Mouse (Mus musculus) cerebellum, postnatal 10 days (tissue): Measurements from ENCODE around the gene Gpc4.

Experiments
- DNase-seq, 2 experiments: peaks; one replicate each; pipeline ENCODE4 v3.0.0; 2021; ENCODE audit warnings: mixed read lengths in 2 of 2

Gene Gpc4

DNA sequence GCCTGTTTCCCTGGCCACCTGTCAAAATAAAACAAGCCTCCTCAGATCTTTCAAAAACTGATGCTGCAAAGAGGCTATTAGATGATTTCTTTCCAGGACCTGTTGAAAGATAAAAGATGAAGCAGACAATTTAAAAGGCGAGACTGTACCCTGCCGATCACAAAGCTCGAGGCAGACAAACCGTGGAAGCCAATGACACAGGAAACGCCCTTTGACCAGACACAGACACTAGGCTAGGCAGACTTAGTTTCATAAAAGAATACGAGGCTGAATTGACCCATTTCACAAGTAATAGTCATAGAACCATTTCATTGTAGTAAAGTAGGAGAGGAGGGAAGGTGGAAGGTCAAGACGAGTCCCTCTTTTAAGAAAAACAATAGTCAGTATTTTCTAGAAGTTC, 20.6 kb downstream of the Gpc4 start:
- no peak for DNase-seq

DNA sequence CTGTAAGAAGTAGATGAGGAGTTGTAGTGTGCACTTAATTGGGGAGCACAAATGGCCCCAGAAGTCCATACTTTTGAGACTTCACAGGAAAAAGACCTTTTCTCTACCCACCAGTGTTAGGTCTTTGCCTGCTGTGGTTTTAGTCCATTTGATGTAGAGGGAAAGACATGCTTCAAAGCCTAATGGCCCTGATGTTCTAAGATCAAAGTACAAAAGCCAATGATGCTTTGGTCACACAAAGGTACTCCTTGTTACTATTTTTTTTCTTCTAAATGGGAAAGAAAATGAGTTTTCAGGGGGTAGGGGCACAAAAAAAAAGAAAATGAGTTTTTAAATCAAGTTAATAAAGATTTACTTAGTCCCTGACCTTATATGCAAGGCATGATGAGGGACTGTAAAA, 24.7 kb downstream of the Gpc4 start:
- no peak for DNase-seq

DNA sequence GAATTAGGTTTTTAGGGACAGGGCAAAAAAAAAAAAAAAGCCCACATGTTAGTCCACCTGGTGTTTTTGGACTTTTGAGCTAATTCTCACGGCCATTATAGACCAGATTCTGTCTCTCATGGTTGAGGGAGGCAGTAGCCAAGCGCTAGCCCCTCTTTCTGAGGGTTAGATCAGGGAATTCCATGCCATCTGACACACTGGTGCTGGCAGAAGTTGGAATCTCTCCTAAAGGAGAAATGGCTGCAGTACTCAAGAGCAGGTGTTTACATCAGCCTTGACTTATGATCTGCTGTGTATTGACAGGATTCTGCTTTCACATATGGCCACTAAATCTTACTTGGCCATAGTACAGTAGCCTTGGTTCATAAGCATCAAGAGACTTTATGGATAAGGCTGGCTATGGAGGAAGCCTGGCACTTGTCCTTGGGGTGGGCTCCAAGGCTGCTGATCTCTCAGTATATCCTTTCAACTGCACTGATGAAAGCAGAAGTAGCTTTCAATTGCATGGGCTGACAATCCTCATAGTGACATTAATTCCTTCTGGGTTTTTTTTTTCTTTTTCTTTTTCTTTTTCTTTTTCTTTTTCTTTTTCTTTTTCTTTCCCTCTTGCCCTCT, 26.5 kb downstream of the Gpc4 start:
- DNase-seq: peak; percentile 20 to 60

DNA sequence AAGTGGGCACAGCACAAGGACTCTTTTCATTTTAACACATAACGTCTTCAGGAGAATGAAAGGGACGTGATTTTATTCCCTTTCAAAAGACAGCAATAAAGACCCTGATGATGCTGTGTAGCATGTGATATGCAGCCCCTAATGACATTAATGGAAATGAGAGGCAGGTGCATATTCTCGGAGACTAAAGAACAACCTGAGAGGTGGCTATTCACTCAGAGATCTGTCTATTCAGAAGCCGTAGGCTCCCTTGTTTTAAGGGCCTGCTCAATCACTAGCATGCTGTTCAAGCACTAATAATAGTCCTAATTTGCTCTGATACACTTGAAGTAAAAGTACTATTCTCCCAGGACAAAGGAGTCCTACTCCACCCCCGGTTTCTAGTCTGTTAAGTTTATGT, 27.0 kb downstream of the Gpc4 start:
- no peak for DNase-seq

DNA sequence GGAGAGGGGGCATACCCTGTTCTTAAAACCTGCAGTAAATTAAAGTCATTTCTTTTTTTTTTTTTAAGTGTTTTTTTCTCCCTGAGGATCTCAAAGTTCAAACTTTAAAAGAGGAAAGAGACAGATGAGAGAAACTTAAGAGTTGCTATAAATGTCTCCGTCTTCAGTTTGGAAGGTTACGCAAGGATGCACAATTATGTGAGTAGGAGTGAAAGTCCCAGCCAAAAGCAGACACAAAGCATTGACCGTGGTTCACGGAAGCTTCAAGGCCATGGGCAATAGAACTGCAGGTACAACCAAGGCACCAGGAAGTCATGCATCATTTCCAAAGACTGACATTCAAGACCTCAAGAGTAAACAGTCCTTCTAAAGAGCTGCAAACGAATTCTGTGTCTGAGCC, 28.5 kb downstream of the Gpc4 start:
- no peak for DNase-seq

DNA sequence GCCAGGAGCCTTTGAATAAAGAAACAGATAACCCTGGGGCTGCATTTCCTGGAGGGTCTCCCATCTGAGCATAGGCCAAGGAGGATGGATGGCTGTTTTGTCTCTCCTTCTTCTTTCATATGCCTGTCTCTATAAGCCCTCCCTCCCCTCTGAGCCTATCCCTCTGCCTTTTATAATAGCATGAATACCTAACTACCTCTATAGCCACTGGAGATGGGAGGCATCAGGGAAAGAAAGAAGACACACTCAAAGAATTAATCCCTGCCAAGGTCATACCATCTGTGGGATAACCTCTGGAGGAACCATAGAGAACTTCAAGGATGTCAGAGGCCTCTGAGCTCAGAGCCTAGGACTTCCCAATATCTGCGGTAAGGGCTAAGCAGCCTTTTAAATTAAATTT, 35.4 kb downstream of the Gpc4 start:
- no peak for DNase-seq

DNA sequence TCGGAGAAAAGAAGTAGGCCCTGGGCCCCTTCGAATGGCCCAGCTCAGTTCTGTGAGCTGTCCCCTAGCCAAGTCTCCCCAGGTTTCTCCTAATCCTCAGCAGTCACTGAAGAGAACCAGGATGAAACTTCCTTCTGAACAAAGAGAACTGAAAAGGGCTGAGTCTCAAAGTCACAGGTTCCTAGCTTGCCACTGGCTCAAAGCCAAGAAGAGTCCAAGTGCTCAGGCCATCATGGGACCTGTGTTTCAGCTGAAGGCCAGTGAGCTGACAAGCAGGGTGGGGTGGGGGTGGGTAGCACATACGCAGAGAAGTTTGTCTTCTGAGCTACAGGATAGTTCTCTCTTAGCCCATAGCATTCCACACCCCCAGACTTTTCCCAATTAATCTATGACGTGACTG, 36.3 kb downstream of the Gpc4 start:
- DNase-seq: peak; percentile 11 to 23

DNA sequence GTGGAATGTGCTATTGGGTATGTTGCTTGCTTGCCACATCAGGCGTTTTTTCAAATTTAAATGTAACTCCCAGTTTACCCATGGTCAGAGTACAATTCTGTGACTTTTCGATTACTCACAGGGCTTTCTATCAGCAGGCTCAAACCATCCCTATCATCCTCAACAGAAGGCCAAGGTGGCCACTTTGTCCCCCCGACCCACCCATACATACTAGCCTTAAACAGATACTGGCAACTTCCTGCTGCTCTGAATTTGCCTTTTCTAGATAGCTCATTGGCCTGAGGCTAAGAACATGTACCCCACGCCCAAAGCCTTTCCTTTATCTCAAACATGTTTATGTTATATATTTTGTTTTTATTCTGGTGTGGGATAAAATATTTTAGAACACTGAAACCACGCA, 51.4 kb downstream of the Gpc4 start:
- DNase-seq: no peak

DNA sequence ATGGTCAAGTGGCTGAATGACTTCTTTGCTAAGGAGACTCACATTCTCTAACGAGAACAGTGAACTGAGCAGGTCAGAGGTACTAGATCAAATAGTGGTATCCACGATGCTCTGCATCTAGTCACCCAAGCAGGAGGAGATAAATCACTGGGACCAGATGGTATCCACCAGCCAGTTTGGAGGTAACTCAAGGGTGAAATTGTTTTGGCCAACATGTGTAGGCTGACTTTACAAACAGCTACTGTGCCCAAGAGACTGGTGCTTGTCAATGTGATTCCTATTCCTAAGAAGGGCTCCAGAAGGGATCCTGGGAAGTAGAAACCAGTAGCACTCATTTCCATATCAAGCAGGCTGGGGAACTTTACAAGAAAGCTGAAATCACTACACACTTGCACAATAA, 55.4 kb downstream of the Gpc4 start:
- peak; percentile 59 to 60 for DNase-seq

DNA sequence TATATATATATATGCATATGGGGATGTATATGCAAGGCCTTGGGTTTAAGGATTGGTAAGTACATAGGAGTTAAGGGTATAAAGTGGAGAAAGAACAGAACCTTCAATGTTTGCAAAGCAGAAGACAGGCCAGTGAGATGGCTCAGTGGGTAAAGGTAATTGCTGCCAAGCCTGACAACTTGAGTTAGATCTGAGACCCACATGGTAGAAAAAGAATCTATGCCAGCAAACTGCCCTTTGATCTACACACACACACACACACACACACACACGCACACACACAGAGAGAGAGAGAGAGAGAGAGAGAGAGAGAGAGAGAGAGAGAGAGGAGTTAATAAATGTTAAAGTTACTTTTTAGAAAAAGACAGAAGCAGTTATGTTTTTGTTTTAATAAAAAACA, 56.1 kb downstream of the Gpc4 start:
- peak; percentile 57 to 66 for DNase-seq

DNA sequence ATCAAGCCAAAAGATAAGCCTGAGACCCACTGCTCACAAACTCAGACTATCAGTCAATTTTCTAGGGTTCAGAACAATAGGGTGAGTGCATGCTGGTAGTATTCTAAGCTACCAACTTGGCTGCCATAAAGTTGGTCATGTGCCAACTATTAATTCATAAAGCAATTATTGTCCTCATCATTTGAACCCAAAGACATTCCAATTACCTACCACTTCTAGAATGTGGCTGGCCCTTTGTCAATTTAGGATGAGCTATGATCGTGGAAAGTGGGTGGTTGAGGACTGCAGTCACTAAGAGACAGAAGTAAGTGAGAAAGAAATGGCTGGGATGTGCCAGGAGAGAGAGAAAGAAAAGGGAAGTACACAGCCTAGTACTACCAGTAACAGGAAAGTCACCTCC, 61.3 kb downstream of the Gpc4 start:
- no peak for DNase-seq

DNA sequence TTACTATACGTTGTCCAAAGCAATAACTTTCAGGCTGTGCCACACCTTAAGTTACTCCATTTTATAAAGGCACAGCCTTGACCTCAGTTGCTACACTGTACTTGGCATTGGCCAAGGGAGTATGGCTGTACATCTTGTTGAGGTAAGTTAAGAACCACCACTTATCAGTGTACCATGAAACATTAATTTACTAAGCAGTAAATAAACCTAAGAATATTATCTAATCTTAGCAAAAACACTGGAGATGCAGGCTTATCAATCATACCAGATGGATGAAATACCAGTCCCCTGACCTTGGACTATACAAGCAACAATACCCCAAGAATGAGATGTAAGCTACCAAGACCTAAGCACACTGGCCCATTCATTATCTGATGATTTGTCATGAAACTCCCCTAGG, 63.1 kb downstream of the Gpc4 start:
- no peak for DNase-seq

DNA sequence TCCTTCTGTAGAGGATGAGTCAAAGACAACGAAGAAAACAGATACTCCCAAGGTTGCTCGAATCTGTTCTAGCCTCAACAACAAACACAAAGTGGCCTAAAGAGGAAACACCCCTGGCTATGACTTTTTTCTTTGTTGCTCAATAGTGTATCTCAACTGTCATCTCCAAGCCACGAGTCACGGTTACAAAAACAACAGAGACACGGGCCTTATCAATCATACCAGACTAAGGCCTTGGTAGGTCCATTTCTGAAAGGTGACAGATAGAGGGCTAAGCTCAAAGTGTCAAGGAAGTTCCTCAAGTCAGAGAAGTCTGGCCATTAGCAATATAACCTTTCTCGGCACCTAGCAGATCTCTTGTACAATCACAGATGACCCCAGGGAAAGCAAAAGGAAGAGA, 63.6 kb downstream of the Gpc4 start:
- DNase-seq: no peak

DNA sequence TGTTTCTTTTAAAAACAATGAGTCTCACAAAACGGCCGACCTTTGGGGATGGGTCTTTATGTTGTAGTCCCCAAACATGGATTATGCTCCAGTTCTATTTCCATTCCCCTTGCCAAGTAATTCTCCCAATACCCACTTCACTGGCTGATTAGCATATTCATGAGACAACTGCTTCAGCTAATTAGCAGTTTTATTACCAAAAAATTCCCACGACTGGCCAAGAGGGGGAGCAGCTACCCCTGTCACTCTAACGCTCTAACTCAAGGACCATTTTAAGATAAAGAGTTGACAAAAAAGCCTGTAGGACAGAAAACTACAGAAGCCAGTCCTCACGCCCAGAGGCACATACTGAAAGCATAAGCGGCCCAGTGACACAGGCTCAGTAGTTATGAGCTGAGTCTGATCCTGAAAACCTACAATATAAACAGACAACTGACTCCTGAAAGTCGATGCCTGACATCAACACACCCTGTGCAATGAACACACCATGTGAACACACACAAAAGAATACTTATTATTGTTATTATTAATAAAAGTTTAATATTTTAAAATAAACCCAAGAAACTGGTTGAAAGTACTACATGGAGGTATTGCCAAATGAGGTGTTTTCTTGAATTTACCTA, 77.2 kb downstream of the Gpc4 start:
- peak; percentile 73 to 76 for DNase-seq

DNA sequence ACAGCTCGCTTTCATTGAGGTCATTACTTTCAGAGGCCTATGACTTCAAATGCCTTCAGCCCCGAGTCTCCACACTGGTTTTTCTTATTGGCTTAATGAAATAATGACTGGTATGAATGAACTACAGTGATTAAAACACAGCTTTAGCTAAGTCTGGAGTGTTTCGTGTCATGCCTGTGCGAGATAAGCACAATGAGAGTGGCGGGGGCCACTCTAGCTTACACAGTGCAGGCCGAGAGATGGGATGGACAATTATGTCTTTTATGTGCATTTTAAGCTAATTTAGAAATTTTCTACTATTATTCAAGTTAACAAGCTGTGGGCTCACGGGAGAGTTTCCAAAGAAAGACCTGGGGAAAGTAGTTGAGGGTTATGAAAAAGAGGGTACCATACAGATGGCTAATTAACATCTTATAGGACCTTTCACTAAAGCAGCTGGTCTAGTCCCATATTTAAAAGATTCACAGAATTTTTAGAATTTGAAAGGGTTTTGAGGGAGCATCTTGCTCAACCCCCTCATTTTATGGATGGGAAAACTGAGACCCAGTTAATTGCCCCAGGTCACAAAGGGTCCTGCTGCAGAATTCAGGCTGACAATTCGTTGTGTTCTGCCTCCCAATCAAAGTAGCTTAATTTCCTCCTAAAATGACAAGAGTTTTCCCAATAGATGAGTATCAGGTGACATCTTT, 78.0 kb downstream of the Gpc4 start:
- no peak for DNase-seq

DNA sequence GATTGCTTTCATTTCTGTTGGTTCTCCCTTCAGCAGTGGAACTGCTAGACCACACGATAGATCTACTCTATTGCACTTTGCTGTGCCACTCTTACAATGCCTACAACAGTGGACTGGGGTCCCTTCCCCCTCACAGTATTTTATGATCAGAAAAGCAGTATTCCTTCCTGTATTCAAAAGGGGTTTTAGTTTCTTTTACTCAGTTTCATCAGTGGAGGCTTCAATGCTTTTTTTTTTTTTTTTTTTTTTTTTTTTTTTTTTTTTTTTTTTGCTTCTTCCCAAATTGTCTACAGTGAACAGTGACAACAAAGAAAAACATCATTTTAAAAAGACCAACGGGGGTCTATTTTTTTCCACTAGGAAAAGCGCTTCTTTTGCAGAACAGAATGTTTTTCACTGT, 81.5 kb downstream of the Gpc4 start:
- DNase-seq: no peak

DNA sequence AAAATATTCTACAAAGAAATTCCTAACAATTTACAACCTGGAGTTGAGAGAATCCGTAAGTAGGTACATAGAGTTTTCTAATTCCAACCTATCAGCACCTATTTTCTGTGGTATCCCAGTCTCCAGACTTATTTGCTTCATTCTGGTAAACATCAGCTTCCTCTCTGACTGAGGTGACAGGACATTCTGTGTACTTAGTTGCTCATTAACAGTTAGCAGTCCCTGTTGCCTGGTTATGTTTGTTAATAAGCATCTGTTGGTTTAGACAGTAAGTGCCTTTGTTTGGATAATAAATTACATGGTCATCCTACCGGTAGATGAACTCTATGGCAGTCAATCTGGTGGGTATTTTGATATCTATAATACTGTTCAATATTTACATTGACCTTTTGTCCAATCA, 92.6 kb downstream of the Gpc4 start:
- no peak for DNase-seq

DNA sequence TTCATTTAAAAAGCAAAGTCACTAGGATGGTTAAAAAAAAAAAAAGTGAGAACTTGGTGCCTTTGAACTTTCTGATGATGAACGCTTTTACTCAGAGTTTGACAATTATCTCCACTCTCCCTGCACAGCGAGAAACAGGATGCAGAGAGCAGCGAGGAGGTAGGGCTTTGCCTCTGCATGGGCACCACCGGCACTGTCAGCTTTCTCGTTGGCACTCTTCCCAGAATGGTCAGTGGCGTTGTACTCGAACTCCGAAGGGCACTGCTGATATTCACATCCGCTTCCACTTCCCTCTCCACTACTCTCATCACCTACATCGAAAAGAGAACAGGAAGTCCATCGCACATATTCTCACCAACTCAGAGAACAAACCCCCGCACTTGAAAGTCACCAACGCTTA, 111.6 kb downstream of the Gpc4 start:
- peak; percentile 22 to 23 for DNase-seq

DNA sequence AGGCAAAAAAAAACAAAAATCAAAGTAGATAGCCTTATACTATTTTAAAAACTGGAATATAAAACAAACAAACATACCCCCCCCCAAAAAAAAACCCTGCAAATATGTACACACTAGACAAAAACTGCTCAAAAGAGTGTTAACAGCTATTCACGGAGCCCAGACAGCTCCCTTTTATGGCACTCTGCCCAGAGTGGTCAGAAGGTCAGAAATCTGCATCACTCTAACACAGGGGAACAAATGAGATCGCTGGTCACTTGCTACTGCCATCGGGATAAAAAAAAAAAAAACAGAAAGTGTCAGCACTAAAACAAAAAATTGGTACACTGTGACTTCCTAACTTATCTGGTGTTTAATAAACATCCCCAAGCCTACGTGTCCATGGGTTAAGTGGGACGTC, 113.0 kb downstream of the Gpc4 start:
- peak; percentile 11 to 32 for DNase-seq

DNA sequence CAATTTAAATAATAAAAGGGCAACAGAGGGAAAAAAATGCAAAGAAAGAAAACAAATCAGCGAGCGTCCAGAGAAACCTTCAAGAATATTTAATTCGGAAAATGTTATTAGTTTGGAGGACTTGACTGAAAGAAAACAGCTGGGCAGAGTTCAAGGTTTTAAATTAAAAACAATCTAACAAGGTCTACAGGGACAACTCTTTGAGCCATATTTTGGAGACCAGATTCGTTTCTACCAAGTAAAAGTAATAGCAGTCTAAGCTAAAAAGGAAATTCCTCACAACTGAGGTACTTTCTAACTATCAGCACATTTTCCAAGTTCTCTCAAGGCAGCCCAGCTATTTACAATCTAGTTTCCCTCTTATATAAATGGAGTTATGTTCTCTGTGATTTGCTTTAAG, 114.1 kb downstream of the Gpc4 start:
- DNase-seq: no peak

DNA sequence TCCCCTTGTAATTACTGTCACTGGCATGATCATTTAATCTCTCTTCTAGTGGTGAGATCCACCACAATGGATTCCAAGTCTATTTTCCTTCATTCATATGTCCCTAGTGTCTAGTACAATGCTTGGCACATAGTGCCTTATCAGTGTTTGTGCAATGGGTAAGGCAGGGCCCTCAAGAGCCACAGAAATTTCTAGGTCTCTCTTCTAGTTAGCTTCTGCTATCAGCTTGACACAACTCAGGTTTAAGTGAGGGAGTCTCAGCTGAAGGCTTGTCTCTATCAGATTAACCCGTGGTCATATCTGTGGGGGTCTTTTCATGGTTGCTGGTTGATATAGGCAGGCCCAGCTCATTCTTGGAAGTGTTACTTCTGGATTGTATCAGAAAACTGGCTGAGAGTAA, 125.2 kb downstream of the Gpc4 start:
- DNase-seq: no peak

DNA sequence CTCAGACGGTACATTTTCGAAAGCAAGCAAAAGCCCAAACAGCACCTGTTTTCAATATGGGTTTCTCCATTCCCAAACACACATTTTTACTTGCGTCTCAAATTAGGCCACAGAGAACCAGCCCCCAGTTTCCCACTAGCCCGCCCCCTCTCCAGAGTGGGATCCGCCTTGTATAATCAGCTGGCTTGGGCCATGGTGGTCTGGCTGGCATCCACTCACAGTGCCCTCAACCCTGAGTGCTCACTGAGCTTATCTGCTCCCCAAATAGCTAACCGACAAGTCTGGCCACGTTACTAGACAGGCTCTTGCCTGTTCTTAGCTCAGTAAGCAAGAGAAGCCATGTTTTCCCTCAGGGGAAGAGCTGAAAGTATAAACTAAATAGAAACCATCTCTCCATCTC, 134.9 kb downstream of the Gpc4 start:
- peak; percentile 37 to 38 for DNase-seq

DNA sequence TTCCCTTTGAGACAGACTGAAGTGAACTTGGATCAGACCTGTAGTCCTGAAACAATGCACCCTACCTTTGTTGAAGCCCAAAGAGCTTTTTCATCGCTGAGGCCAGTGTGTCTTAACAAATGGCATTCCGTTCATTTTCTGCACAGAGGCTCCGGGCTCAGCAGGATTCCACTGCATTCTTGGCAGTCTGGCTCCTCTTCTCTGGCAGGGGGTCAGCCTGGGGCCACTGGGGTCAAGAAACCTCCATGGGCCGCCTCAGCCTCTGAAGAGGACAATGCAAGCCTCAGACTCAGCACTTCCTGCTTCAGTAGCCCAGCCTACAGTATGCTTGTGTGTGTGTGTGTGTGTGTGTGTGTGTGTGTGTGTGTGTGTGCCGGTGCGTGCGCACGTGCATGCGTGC, 147.4 kb downstream of the Gpc4 start:
- DNase-seq: peak; percentile 8 to 24
